Mouse (Mus musculus) bone marrow macrophage, adult 2 months (primary cell): Measurements from ENCODE around the gene Znrf4.

Experiments used
- CTCF ChIP-seq: IDR thresholded peaks from 2 replicates; pipeline ENCODE4 v1.5.1; 2012; ENCODE audit warnings: low read depth, mild to moderate bottlenecking, low read length, moderate library complexity
- POLR2A ChIP-seq: IDR thresholded peaks from 2 replicates; pipeline ENCODE4 v1.6.1; 2012; ENCODE audit warnings: mild to moderate bottlenecking, low read depth, low read length, borderline replicate concordance

DNA sequence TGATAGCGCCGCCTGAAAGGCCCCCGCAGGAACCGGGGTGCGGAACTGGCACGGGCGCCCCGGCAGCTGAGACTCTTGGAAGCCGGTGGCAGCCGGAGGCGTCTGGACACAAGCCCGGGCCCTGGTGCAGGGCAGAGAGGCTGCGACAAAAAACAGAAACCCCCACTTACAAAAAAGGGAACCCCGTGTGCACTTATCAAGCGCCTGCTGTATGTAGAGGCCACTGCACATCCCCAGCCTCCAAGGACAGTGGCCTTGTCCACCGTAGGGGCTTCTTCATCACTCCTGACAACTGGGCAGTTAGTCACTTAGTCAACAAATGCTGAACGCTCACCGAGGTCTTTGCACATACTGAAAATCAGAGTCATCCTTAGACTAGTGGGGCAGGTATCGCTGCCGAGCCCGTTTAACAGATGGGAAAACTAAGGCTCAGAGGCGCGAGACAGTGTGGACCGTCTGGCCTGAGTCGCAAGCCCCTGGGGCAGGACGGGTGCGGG, 1.7 kb downstream of the Znrf4 start:
- TF ChIP-seq CTCF (no peak), POLR2A (no peak)
